Mouse (Mus musculus) brain, embryonic 14.5 days (tissue): ENCODE results near the gene Itm2b.

Source experiments
- CTCF ChIP-seq: fragments of 200-500 bp; IDR thresholded peaks from 2 replicates; pipeline ENCODE4 v1.5.1; 2012; ENCODE audit warnings: inconsistent platforms, mild to moderate bottlenecking, moderate library complexity, borderline replicate concordance; ENCODE audit not compliant: insufficient read depth, insufficient read length; ENCODE audit errors: extremely low read depth
- POLR2A ChIP-seq: fragments of 200-500 bp; IDR thresholded peaks from 2 replicates; pipeline ENCODE4 v1.6.1; 2012; ENCODE audit warnings: mild to moderate bottlenecking, inconsistent platforms, borderline replicate concordance; ENCODE audit not compliant: poor library complexity, insufficient read depth, insufficient read length, severe bottlenecking; ENCODE audit errors: extremely low read depth

GRCm38 (mm10) chr14:73390196-73390595 is 5.1 kb upstream of the Itm2b start:
- no peak for TF ChIP-seq POLR2A
- TF ChIP-seq CTCF, result no peak
